Mouse (Mus musculus) liver, embryonic 11.5 days (tissue): ENCODE measurements around the gene Ezr. TPM values are rescaled to one million over a fixed set of nuclear protein-coding genes. Genes with fewer than 3 reads are reported as not detected.

Experiments
- ATAC-seq: fragments of 200-750 bp; cut with Nextera tagmentation; replicated peaks from 2 replicates; pipeline ENCODE4 v1.8.0; 2017; ENCODE audit warnings: moderate number of reproducible peaks, mild to moderate bottlenecking, moderate TSS enrichment, moderate library complexity; ENCODE audit not compliant: low FRiP score
- DNase-seq: peaks from one replicate; pipeline ENCODE4 v3.0.0-alpha.2; 2017; ENCODE audit warnings: low spot score
- H3K27ac ChIP-seq: fragments of 300-500 bp; sonication (generic); 2 replicates; pipeline ENCODE4 v1.5.1; 2014; ENCODE audit warnings: mild to moderate bottlenecking, low read depth, low read length, control low read depth
- H3K27me3 ChIP-seq: fragments of 300-500 bp; sonication (generic); replicated peaks from 2 replicates; pipeline ENCODE4 v1.6.1; 2014; ENCODE audit warnings: low read length, mixed read lengths; ENCODE audit not compliant: control insufficient read depth, insufficient read depth
- H3K36me3 ChIP-seq: fragments of 300-500 bp; sonication (generic); 2 replicates; pipeline ENCODE4 v1.6.1; 2014; ENCODE audit warnings: mild to moderate bottlenecking, low read length, moderate library complexity, mixed read lengths; ENCODE audit not compliant: control insufficient read depth, insufficient read depth
- H3K4me1 ChIP-seq: fragments of 300-500 bp; sonication (generic); replicated peaks from 2 replicates; pipeline ENCODE4 v1.6.1; 2014; ENCODE audit warnings: low read length, mixed read lengths; ENCODE audit not compliant: control insufficient read depth, insufficient read depth
- H3K4me2 ChIP-seq: fragments of 300-500 bp; sonication (generic); 2 replicates; pipeline ENCODE4 v1.6.1; 2014; ENCODE audit warnings: mild to moderate bottlenecking, control low read depth, moderate library complexity
- H3K4me3 ChIP-seq: fragments of 300-500 bp; sonication (generic); 2 replicates; pipeline ENCODE4 v1.5.1; 2014; ENCODE audit warnings: low read depth, low read length, control low read depth
- H3K9ac ChIP-seq: fragments of 300-500 bp; sonication (generic); 2 replicates; pipeline ENCODE4 v1.6.1; 2014; ENCODE audit warnings: low read depth, low read length, control low read depth
- H3K9me3 ChIP-seq: fragments of 300-500 bp; sonication (generic); 2 replicates; pipeline ENCODE4 v1.6.1; 2016; ENCODE audit warnings: low read length, inconsistent platforms, mixed read lengths; ENCODE audit not compliant: control insufficient read depth
- WGBS: fragments of 180-500 bp; shearing (Covaris S2); extraction: QIAGEN DNeasy Blood & Tissue Kit; methylation state at CpG from one replicate; pipeline ENCODE4 v1.1.7; 2014; 5-methylcytosine and 5-hydroxymethylcytosine counted together
- polyA plus RNA-seq: library from polyadenylated mRNA; unstranded; fragments of >200 nt; fragmentation: Nextera tagmentation; extraction: Ambion mirVana; gene quantifications from 2 replicates; pipeline ENCODE4 v1.2.1, GENCODE M21; 2014

Ezr gene
- polyA plus RNA-seq, 1 experiment from 2014 or later = 96.2 TPM

DNA sequence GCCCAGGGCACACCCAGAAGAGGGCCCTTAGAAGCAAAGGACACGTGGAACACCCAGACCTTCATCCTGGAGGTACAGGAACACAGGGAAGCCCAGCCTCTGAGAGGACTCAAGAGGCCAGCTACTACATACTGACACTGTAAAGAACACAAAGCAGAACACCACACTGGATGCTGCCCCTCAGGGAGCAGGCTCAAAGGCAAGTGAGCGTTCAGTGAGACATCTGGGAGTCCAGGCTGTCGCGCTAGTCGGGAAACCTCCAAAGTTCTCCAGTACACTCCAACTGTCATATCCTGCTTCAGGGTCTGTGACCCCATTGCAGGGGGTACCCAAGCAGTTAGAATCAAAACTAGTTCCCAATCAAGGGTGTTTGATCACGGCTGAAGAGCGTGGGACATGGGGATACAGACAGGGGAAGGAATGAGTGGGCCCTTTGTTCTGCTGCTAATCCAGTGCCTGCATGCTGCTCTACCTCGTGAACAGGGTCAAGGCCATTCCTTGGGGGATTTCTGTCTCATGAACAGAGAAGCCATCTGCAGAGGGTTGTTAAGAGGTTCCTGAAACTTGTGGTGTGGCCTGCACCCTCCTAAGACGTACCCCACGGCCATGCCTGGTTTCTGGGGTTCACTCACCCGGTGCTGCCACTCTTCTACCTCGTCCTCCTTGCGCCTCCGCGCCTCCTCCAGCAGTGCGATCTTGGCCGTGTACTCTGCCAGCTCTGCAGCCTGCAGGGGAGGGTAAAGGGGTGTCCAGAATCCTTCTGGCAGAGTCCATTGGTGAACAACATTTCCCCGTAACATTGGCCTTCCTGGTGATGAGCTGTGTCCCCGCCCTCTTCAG, 42.0 kb downstream of the Ezr start:
- ATAC-seq (no peak), DNase-seq (no peak)
- no peaks in the 10 kb centered on the region for H3K27me3 ChIP-seq
- H3K4me1 ChIP-seq = peaks cover 8% of the 10 kb centered on the region
- H3K9ac ChIP-seq = no peak overlapping the region
- H3K9me3 ChIP-seq = no peaks in the 10 kb centered on the region
- peaks cover 36% of the 10 kb centered on the region for H3K36me3 ChIP-seq
- H3K4me2 ChIP-seq = no peak overlapping the region
- WGBS = 94% methylated on average over 19 of the region's 19 CpGs
- H3K4me3 ChIP-seq = no peak overlapping the region
- H3K27ac ChIP-seq = no peak overlapping the region

DNA sequence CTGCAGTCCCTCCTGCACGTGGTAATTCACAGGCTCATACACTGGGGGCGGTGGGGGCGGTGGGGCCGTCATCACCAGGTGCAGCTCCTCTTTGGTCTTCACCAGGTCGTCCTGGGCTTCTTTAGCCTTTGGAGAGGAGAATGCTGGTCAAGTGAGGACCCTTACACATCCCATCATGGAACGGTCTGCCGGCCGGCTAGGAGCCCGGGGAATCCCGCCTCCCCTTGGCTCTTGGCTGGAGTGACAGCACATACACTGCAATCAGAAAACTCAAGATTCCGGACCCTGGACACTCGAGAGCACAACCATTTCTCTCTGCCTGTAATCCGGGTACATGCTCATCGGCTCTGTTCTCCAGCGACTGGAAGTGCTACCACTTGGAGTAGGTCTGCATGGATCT, 42.8 kb downstream of the Ezr start:
- DNase-seq (peak; percentile 22), ATAC-seq (no peak)
- Histone ChIP-seq H3K4me2 (no peak overlapping the region), H3K4me3 (no peak overlapping the region), H3K27ac (no peak overlapping the region), H3K27me3 (no peaks in the 10 kb centered on the region), H3K9ac (no peak overlapping the region), H3K4me1 (peaks cover 8% of the 10 kb centered on the region), H3K36me3 (peaks cover 32% of the 10 kb centered on the region), H3K9me3 (no peaks in the 10 kb centered on the region)
- WGBS = 91% methylated on average over 15 of the region's 15 CpGs

DNA sequence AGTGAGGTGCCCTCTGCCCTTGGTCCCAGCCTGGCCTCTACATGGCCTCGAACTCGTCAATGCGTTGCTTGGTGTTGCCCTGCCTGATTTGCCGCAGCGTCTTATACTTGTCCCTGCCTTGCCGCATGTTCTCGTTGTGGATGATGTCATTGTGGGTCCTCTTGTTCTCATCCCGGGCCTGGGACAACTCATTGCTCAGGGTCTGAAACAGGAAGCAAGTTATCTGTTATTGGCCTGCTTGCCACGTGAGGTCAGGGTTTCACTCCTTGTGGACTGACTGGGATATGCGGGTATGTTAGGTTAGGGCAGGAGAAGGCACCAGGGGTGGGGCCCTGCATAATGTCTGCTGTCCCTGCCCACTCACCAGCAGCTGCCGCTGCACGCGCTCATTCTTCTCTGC, 43.3 kb downstream of the Ezr start:
- no peak overlapping the region for H3K27ac ChIP-seq
- H3K4me3 ChIP-seq = no peak overlapping the region
- WGBS = 81% methylated on average over 13 of the region's 13 CpGs
- H3K9ac ChIP-seq = no peak overlapping the region
- peaks cover 5% of the 10 kb centered on the region for H3K4me1 ChIP-seq
- peak; percentile 27 for DNase-seq
- H3K36me3 ChIP-seq = peaks cover 28% of the 10 kb centered on the region
- no peak overlapping the region for H3K4me2 ChIP-seq
- H3K9me3 ChIP-seq = no peaks in the 10 kb centered on the region
- no peaks in the 10 kb centered on the region for H3K27me3 ChIP-seq
- ATAC-seq = no peak

DNA sequence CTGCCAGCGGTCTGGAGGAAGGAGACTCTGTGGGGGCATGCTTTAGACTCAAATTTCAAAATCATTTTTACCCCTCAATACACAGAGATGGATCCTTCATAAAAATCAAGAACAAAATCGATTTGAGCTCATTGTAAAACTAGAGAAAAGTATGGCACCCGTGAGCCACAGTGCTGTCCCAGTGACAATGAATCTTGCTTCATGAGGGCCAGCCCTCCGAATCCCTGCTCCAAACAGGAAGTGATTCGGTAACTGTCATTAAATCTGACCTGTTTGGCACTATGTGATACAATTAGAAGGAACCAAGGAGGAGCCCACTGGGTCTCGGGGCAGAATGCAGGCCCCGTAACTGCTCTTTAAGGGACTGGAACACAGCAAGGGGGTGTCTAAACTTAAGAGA, 43.7 kb downstream of the Ezr start:
- Histone ChIP-seq H3K27ac (no peak overlapping the region), H3K27me3 (no peaks in the 10 kb centered on the region), H3K36me3 (peaks cover 28% of the 10 kb centered on the region), H3K4me3 (no peak overlapping the region), H3K4me2 (no peak overlapping the region), H3K9ac (no peak overlapping the region), H3K4me1 (peaks cover under 1% of the 10 kb centered on the region), H3K9me3 (no peaks in the 10 kb centered on the region)
- DNase-seq (no peak), ATAC-seq (no peak)
- 88% methylated on average over 7 of the region's 7 CpGs for WGBS

DNA sequence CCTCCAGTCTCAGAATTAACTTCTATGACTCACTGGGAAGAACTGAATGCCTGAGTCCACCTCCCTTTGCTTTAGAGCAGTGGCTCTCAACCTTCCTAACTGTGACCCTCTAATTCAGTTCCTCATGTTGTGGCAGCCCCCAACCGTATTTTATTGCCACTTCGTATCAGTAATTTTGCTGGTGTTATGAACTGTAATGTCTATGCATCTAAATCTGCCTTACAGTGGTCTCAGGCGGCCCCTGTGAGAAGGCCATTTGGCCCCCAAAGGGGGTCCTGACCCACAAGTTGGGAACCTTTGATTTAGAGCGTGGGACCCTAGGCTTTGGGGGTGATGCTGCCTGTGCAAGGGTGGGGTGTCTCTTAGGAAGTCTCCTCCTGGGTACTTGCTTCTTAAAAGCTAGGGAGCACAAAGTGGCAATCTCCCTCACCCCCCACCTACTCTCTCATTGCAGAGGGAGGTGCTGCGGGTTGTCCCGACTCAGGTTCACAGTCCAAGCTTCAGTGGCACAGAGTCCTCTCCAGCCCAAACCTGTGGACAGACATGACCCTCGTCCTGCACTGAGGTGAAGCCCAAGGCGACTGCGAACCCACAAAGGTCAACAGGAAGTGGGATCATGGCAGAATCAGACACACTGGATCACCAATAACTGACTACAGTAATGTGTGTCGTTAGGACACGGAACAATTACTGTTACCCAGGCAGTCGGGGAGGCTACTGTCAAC, 45.1 kb downstream of the Ezr start:
- ATAC-seq (no peak), DNase-seq (peak; percentile 30)
- 81% methylated on average over 12 of the region's 12 CpGs for WGBS
- H3K9me3 ChIP-seq = no peaks in the 10 kb centered on the region
- no peak overlapping the region for H3K9ac ChIP-seq
- H3K36me3 ChIP-seq = peaks cover 28% of the 10 kb centered on the region
- H3K4me1 ChIP-seq = no peaks in the 10 kb centered on the region; the same call in 1 of the 2 replicates
- no peak overlapping the region for H3K27ac ChIP-seq
- H3K4me3 ChIP-seq = no peak overlapping the region
- H3K27me3 ChIP-seq = no peaks in the 10 kb centered on the region
- H3K4me2 ChIP-seq = no peak overlapping the region

DNA sequence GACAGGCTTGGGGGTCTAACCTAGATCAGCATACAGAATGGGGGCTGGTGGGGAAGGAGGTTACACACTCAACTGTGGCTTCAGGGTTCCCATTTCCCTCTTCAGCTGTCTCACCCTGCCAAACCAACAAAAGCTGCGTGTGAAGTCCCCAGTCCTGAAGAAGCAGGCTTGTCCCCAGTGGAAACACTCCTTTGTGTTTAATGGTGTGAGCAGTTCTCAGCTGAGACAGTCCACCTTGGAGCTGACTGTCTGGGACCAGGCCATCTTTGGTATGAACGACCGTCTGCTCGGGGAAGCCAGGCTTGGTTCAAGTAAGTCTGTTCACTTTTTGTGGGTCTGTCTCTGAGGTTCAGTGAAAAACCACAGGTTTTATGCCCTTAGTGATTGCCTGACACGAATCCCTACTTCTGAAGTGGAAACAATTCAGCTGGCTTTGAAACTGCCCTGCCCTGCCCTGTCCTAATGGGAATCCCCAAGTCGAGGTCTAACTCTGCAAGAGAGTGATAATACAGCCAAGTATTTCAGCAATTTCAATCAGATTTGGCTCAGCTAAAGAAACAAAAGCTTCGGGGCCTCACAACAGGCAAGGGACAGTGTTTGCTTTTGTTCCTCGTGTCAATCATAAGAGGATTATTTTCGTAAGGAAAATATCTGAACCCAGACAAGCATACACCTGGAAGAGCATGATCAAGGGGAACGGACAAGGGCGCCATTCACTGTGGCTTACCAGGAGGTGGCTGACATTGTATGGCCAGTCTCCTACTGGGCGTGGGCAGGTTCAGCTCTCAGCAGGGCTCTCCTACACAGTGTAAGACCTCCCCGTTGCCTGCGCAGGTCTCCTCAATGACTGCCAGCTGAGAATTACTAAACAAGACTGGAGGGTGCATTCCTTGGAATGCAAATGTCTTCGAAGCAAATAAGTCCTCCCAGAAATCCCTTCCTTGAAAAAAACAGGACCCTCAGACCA, 46.0 kb downstream of the Ezr start:
- H3K9ac ChIP-seq = no peak overlapping the region
- ATAC-seq = no peak
- H3K27me3 ChIP-seq = no peaks in the 10 kb centered on the region
- 67% methylated on average over 15 of the region's 15 CpGs for WGBS
- peak; percentile 21 for DNase-seq
- peaks cover 24% of the 10 kb centered on the region for H3K36me3 ChIP-seq
- H3K9me3 ChIP-seq = no peaks in the 10 kb centered on the region
- no peak overlapping the region for H3K4me2 ChIP-seq
- H3K4me3 ChIP-seq = no peak overlapping the region
- H3K4me1 ChIP-seq = no peaks in the 10 kb centered on the region
- no peak overlapping the region for H3K27ac ChIP-seq

DNA sequence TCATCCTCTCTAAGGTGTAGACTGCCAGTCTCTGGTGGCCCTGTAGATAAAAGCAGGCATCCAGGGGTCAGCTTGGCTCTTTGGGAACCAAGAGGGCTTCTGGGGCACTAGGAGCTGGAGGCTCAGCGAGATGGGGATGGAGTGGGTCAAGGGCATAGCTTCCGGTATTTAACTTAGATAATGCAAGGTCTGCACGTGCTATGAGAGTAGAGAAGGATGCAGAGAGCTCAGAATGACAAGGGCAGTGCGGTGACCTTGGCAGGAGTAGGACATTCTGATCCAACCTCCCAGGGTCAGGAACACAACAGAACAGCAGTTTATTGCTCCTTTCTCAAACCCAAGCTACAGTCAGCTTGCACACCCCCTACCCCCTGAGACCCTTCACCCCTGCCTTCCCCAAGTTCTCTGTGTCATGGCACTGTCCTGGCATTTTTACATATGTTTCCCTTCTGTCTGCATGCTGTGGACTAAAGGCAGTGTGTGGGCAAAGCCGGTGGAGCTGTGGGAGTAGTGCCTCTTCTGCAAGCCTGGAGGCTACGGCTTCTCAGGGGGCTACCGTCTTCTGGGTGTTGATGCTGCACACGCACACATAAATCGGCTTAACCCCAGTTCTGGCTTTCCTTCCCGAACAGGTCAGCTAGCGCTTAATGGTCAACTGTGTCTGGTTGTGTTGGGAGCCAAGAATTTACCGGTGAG, 47.7 kb downstream of the Ezr start:
- no peak for DNase-seq
- Histone ChIP-seq H3K27me3 (no peaks in the 10 kb centered on the region), H3K27ac (no peak overlapping the region), H3K4me1 (no peaks in the 10 kb centered on the region), H3K9ac (no peak overlapping the region), H3K4me2 (no peak overlapping the region), H3K9me3 (no peaks in the 10 kb centered on the region), H3K36me3 (peaks cover 11% of the 10 kb centered on the region), H3K4me3 (no peak overlapping the region)
- ATAC-seq = no peak
- 85% methylated on average over 12 of the region's 12 CpGs for WGBS

DNA sequence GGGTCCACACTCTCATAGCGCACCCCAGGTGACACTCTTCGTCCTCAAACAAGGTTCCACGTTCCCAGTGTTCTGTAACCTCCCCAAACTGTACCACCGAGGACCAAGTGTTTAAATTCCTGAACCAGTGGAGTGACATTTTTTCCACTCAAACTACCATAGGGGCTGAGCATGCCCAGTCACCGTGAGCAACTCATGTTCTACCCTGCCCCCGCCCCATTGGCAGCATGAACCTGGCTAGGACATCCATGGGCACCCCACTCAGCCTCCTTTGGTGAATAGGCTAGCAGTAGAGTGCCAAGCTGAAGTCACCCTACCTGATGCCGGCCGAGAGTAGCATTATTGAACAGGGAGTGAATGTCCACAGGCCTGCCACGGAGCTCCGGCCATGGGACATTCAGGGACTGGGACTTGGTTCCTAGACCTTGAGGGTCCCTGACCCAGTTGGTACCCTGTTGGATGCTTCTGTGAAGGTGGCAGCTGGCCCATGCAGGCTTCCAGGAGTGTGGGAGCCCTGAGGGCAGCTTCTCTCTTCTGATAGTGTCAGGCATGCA, 49.2 kb downstream of the Ezr start:
- 90% methylated on average over 10 of the region's 10 CpGs for WGBS
- no peaks in the 10 kb centered on the region for H3K36me3 ChIP-seq
- no peak overlapping the region for H3K9ac ChIP-seq
- H3K27ac ChIP-seq = no peak overlapping the region
- H3K4me2 ChIP-seq = no peak overlapping the region
- no peaks in the 10 kb centered on the region for H3K27me3 ChIP-seq
- no peaks in the 10 kb centered on the region for H3K9me3 ChIP-seq
- H3K4me3 ChIP-seq = no peak overlapping the region
- no peaks in the 10 kb centered on the region for H3K4me1 ChIP-seq
- DNase-seq (no peak), ATAC-seq (no peak)
